Mouse (Mus musculus): ENCODE measurements around the gene Actbl2. TPM values are rescaled to one million over a fixed set of nuclear protein-coding genes. Genes with fewer than 3 reads are reported as not detected.

The Actbl2 gene
- polyA plus RNA-seq, 1 experiment from 2014 or later, result not detected

Other genes with a start within 250 kb of the Actbl2 start
- 62.5 and 75.2 TPM in 2 replicates for gene Gpbp1, start 235.1 kb downstream of the Actbl2 start, polyA plus RNA-seq (2016; fragmentation: Nextera tagmentation; extraction: Ambion mirVana)